Mouse (Mus musculus) Patski (cell line): ENCODE data around the gene Hrasls. TPM values are rescaled to one million over a fixed set of nuclear protein-coding genes. Genes with fewer than 3 reads are reported as not detected.

Source experiments
- ATAC-seq: fragments of 100-300 bp; one replicate; pipeline ENCODE4 v1.8.0; 2021
- CTCF ChIA-PET: fragments of 350-600 bp; sonication (Branson Sonifier 250); formaldehyde crosslinking; loops from one replicate; lab custom pipeline; 2022; ENCODE audit warnings: inconsistent platforms; lab: Charles Lee
- POLR2A ChIA-PET: fragments of 350-600 bp; sonication (Branson Sonifier 250); formaldehyde crosslinking; loops from one replicate; lab custom pipeline; 2022; ENCODE audit warnings: antibody characterized with exemption, inconsistent platforms; lab: Charles Lee
- DNase-seq: peaks from one replicate; pipeline ENCODE4 v3.0.0-alpha.2; 2011; ENCODE audit warnings: low read depth, low spot score
- H3K27me3 ChIP-seq: fragments of 371-371 bp; one replicate; pipeline ENCODE4 v1.5.1; 2021
- CTCF ChIP-seq: fragments of 100-300 bp; IDR thresholded peaks from one replicate; pipeline ENCODE4 v1.5.1; 2021
- in situ Hi-C: fragments of 300-500 bp; cut with MboI; formaldehyde crosslinking; loops from 3 replicates; pipeline ENCODE4 v1.11.1; 2018; ENCODE audit warnings: low pct_unique_long_range_greater_than_20kb, mixed read lengths
- polyA plus RNA-seq: library from polyadenylated mRNA; unstranded; gene quantifications from one replicate; pipeline ENCODE4 v1.2.3, GENCODE M21; 2021

Hrasls gene
- polyA plus RNA-seq, 1 experiment from 2014 or later = not detected

- DNase-seq = no peak
- no peak for TF ChIP-seq CTCF
- POLR2A ChIA-PET = no interaction called here
- no peak for ATAC-seq
- peaks cover 5% of the 10 kb centered on the region for H3K27me3 ChIP-seq
- CTCF ChIA-PET = no interaction called here
- in situ Hi-C loops = no loop called here
Measured at GRCm38 (mm10) chr16:29204875-29205274, 4.6 kb upstream of the Hrasls start.

DNA sequence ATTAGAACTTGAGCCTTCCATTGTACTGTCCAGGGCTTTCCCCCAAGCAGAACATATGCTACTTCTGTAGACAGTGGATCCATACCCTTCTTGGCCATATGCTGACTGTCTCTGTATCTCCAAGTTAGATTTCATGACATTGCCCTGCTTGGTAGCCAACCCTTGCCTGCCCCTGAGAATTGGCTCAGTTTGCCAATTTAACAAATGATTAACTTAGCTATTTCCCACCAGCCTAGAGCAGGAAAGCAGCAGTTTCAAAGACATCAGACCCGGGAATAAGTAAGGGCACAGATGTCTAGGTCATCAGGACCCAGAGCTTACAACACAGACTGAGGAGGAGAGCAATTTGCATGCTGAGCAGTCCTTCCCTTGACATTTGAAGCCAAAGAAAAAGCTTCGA lies 3.9 kb upstream of the Hrasls start:
- POLR2A ChIA-PET = no interaction called here
- H3K27me3 ChIP-seq = peaks cover 12% of the 10 kb centered on the region
- TF ChIP-seq CTCF = no peak
- in situ Hi-C loops = no loop called here
- DNase-seq = no peak
- CTCF ChIA-PET = no interaction called here
- ATAC-seq = no peak

GRCm38 (mm10) chr16:29208841-29209240 lies 654 bp upstream of the Hrasls start:
- ChIA-PET CTCF (no interaction called here), POLR2A (no interaction called here)
- in situ Hi-C loops = no loop called here
- peaks cover 14% of the 10 kb centered on the region for H3K27me3 ChIP-seq
- no peak for TF ChIP-seq CTCF
- ATAC-seq (no peak), DNase-seq (no peak)

DNA sequence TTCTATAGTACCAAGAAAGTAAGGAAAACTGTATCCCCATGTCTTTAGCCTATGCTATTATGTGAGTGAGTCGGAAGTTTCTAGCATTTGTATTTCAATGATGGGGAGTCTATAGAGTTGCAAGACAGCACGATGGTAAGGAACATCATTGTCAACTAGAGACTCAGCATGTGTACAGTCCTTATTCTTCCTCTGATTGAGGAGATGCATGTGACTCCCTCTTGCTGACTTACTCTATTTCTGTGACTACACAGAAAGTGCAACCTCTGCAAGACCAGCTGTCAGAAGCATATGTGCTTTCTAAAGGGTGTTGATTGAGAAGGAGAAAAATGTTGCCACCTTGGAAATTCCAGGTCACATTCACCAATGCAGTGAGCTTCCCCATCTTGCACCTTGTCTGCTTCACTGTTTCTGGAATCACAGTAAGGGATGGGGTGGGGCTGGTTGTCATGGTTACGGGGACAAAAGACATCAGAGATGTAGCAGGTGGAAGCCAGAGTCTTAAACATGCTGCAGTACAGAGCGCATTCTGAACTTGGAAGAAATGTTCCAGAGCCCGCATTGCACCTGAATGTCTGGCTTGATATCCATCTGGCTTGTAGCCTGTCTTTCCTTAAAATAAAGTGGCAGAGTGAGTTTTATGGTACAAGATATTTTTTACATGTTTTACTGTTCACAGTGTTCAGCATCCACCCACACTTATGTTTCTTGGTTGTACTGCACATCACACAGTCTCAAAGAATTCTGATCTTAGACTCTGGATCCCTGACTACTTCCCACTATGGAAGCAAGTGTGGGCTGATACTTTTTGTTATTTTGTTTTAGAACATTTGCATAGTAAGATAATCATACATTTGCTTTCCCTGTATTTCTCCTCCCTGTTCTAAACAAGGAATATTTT lies 7.2 kb downstream of the Hrasls start:
- no peak for DNase-seq
- in situ Hi-C loops = no loop called here
- H3K27me3 ChIP-seq = peaks cover 30% of the 10 kb centered on the region
- no peak for TF ChIP-seq CTCF
- ChIA-PET CTCF (no interaction called here), POLR2A (no interaction called here)
- no peak for ATAC-seq

DNA sequence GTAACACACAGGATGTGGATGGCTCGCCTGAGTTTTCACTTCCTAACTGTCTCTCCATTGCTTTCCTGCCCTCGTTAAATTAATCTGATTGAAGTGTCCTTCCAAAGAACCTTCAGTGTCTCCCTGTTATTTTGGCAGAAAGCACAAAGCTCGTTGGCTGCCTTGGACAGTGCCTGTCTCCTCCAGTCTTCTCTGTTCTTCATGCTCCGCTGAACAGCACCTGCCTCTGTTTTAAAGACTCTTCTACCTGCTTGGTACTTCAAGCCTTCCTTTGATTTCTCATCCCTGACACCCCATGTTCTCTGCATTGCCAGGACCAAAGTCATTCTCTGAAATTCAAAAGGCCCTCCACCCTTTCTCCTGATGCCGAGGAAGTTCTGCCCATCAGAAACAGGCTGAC lies 26.5 kb downstream of the Hrasls start:
- TF ChIP-seq CTCF = no peak
- peaks cover 5% of the 10 kb centered on the region for H3K27me3 ChIP-seq
- CTCF ChIA-PET = no interaction called here
- DNase-seq (no peak), ATAC-seq (no peak)
- POLR2A ChIA-PET = no interaction called here
- in situ Hi-C loops = no loop called here

- no peak for ATAC-seq
- DNase-seq = no peak
- ChIA-PET POLR2A (no interaction called here), CTCF (interaction anchor here (0.5 kb wide), 1 partner anchor 11 kb away, joined by 3 read pairs; no protein-coding TSS in a partner anchor)
- peaks cover 16% of the 10 kb centered on the region for H3K27me3 ChIP-seq
- no peak for TF ChIP-seq CTCF
- in situ Hi-C loops = no loop called here
Measured at GRCm38 (mm10) chr16:29254325-29254724, 44.8 kb downstream of the Hrasls start.

Other genes starting within 250 kb of the Hrasls start
- gene Atp13a5, start 169.0 kb downstream of the Hrasls start, polyA plus RNA-seq = not detected